Mouse (Mus musculus) hindbrain, embryonic 11.5 days (tissue): Measurements from ENCODE around the gene Tkfc. TPM values are rescaled to one million over a fixed set of nuclear protein-coding genes. Genes with fewer than 3 reads are reported as not detected.

Source experiments
- ATAC-seq: fragments of 200-750 bp; cut with Nextera tagmentation; 2 replicates; pipeline ENCODE4 v1.8.0; 2017; ENCODE audit warnings: mild to moderate bottlenecking, moderate TSS enrichment, moderate library complexity; ENCODE audit not compliant: low FRiP score
- DNase-seq: peaks from one replicate; pipeline ENCODE4 v3.0.0-alpha.2; 2015; ENCODE audit warnings: low spot score
- H3K27ac ChIP-seq: fragments of 300-500 bp; sonication (generic); 2 replicates; pipeline ENCODE4 v1.5.1; 2014; ENCODE audit warnings: mild to moderate bottlenecking, low read depth, low read length
- H3K27me3 ChIP-seq: fragments of 300-500 bp; sonication (generic); 2 replicates; pipeline ENCODE4 v1.6.1; 2014; ENCODE audit warnings: mild to moderate bottlenecking, low read length, moderate library complexity, mixed read lengths; ENCODE audit not compliant: control insufficient read depth, insufficient read depth
- H3K36me3 ChIP-seq: fragments of 300-500 bp; sonication (generic); 2 replicates; pipeline ENCODE4 v1.6.1; 2014; ENCODE audit warnings: mild to moderate bottlenecking, low read length, moderate library complexity, mixed read lengths; ENCODE audit not compliant: control insufficient read depth, insufficient read depth
- H3K4me1 ChIP-seq: fragments of 300-500 bp; sonication (generic); replicated peaks from 2 replicates; pipeline ENCODE4 v1.6.1; 2014; ENCODE audit warnings: low read length, mixed read lengths; ENCODE audit not compliant: control insufficient read depth, insufficient read depth
- H3K4me2 ChIP-seq: fragments of 300-500 bp; sonication (generic); replicated peaks from 2 replicates; pipeline ENCODE4 v1.6.1; 2014; ENCODE audit warnings: mild to moderate bottlenecking, low read depth, low read length
- H3K4me3 ChIP-seq: fragments of 300-500 bp; sonication (generic); 2 replicates; pipeline ENCODE4 v1.5.1; 2014; ENCODE audit warnings: low read depth, low read length
- H3K9ac ChIP-seq: fragments of 300-500 bp; sonication (generic); 2 replicates; pipeline ENCODE4 v1.6.1; 2014; ENCODE audit warnings: low read depth, low read length
- H3K9me3 ChIP-seq: fragments of 300-500 bp; sonication (generic); 2 replicates; pipeline ENCODE4 v1.6.1; 2016; ENCODE audit warnings: low read length; ENCODE audit not compliant: control insufficient read depth
- WGBS: fragments of 180-500 bp; shearing (Covaris S2); extraction: QIAGEN DNeasy Blood & Tissue Kit; methylation state at CpG from one replicate; pipeline ENCODE4 v1.1.7; 2014; 5-methylcytosine and 5-hydroxymethylcytosine counted together
- polyA plus RNA-seq: library from polyadenylated mRNA; unstranded; fragments of >200 nt; fragmentation: Nextera tagmentation; extraction: Ambion mirVana; gene quantifications from 2 replicates; pipeline ENCODE4 v1.2.1, GENCODE M21; 2014

Gene Tkfc
- polyA plus RNA-seq, 1 experiment from 2014 or later: 20.3 TPM

GRCm38 (mm10) chr19:10580102-10580501, 25.4 kb downstream of the Tkfc start:
- DNase-seq (no peak), ATAC-seq (no peak)
- Histone ChIP-seq H3K36me3 (no peaks in the 10 kb centered on the region), H3K27me3 (no peaks in the 10 kb centered on the region), H3K4me1 (0 out of 2 replicates have a peak, but pooled peaks cover 4% of the 10 kb centered on the region), H3K4me2 (no peak overlapping the region), H3K27ac (no peak overlapping the region), H3K9ac (no peak overlapping the region), H3K4me3 (no peak overlapping the region), H3K9me3 (no peaks in the 10 kb centered on the region)
- WGBS: 81% methylated on average over 3 of the region's 3 CpGs

GRCm38 (mm10) chr19:10576690-10577561, 28.5 kb downstream of the Tkfc start, which contains the start of the genes Cyb561a3 and Tmem138:
Cyb561a3 (plus strand) TSS chr19:10577172.
Tmem138 (minus strand) TSS chr19:10577362.
- peak; percentile 96 for ATAC-seq
- 0 out of 2 replicates have a peak, but pooled peaks cover 4% of the 10 kb centered on the region for H3K4me1 ChIP-seq
- WGBS: under 1% methylated on average over 44 of the region's 44 CpGs
- peak; percentile 93 for DNase-seq
- no peaks in the 10 kb centered on the region for H3K9me3 ChIP-seq
- peak within 1 kb of the TSS; percentile 81 for H3K4me2 ChIP-seq
- H3K27ac ChIP-seq: peak within 1 kb of the TSS; percentile 85
- H3K9ac ChIP-seq: peak within 1 kb of the TSS; percentile 86
- peak within 1 kb of the TSS; percentile 60 for H3K4me3 ChIP-seq
- H3K27me3 ChIP-seq: no peaks in the 10 kb centered on the region
- no peaks in the 10 kb centered on the region for H3K36me3 ChIP-seq

- ATAC-seq (no peak), DNase-seq (no peak)
- no peak overlapping the region for H3K27ac ChIP-seq
- H3K4me1 ChIP-seq: no peaks in the 10 kb centered on the region
- WGBS: 96% methylated on average over 6 of the region's 6 CpGs
- H3K27me3 ChIP-seq: no peaks in the 10 kb centered on the region
- H3K9ac ChIP-seq: no peak overlapping the region
- H3K36me3 ChIP-seq: peaks cover 8% of the 10 kb centered on the region; the same call in 1 of the 2 replicates
- H3K9me3 ChIP-seq: no peaks in the 10 kb centered on the region
- H3K4me2 ChIP-seq: no peak overlapping the region
- no peak overlapping the region for H3K4me3 ChIP-seq
Measured at GRCm38 (mm10) chr19:10569627-10570026, 35.8 kb downstream of the Tkfc start.

- ATAC-seq (no peak), DNase-seq (no peak)
- Histone ChIP-seq H3K36me3 (no peaks in the 10 kb centered on the region), H3K4me2 (no peak overlapping the region), H3K9me3 (no peaks in the 10 kb centered on the region), H3K9ac (no peak overlapping the region), H3K27ac (no peak overlapping the region), H3K4me1 (no peaks in the 10 kb centered on the region), H3K27me3 (no peaks in the 10 kb centered on the region), H3K4me3 (no peak overlapping the region)
- 87% methylated on average over 4 of the region's 4 CpGs for WGBS
Measured at GRCm38 (mm10) chr19:10565217-10565616, 40.2 kb downstream of the Tkfc start.

- Histone ChIP-seq H3K4me3 (no peak overlapping the region), H3K9ac (no peak overlapping the region), H3K27me3 (no peaks in the 10 kb centered on the region), H3K27ac (no peak overlapping the region), H3K36me3 (no peaks in the 10 kb centered on the region), H3K9me3 (no peaks in the 10 kb centered on the region), H3K4me1 (no peaks in the 10 kb centered on the region), H3K4me2 (no peak overlapping the region)
- ATAC-seq (no peak), DNase-seq (no peak)
- WGBS: 73% methylated on average over 6 of the region's 6 CpGs
Measured at GRCm38 (mm10) chr19:10564278-10564677, 41.2 kb downstream of the Tkfc start.

- no peaks in the 10 kb centered on the region for H3K9me3 ChIP-seq
- H3K36me3 ChIP-seq: no peaks in the 10 kb centered on the region
- H3K9ac ChIP-seq: no peak overlapping the region
- ATAC-seq (no peak), DNase-seq (no peak)
- no peaks in the 10 kb centered on the region for H3K4me1 ChIP-seq
- no peak overlapping the region for H3K27ac ChIP-seq
- 63% methylated on average over 5 of the region's 5 CpGs for WGBS
- no peak overlapping the region for H3K4me3 ChIP-seq
- no peaks in the 10 kb centered on the region for H3K27me3 ChIP-seq
- no peak overlapping the region for H3K4me2 ChIP-seq
Measured at GRCm38 (mm10) chr19:10562351-10562750, 43.1 kb downstream of the Tkfc start.

- Histone ChIP-seq H3K4me3 (no peak overlapping the region), H3K9ac (no peak overlapping the region), H3K4me1 (no peaks in the 10 kb centered on the region), H3K36me3 (no peaks in the 10 kb centered on the region), H3K9me3 (no peaks in the 10 kb centered on the region), H3K27me3 (no peaks in the 10 kb centered on the region), H3K27ac (no peak overlapping the region), H3K4me2 (no peak overlapping the region)
- 70% methylated on average over 6 of the region's 6 CpGs for WGBS
- ATAC-seq (no peak), DNase-seq (no peak)
Measured at GRCm38 (mm10) chr19:10561558-10562314, 43.7 kb downstream of the Tkfc start.

GRCm38 (mm10) chr19:10560108-10560507, 45.3 kb downstream of the Tkfc start:
- no peaks in the 10 kb centered on the region for H3K9me3 ChIP-seq
- H3K27me3 ChIP-seq: no peaks in the 10 kb centered on the region
- H3K9ac ChIP-seq: no peak overlapping the region
- DNase-seq: no peak
- ATAC-seq: no peak
- H3K36me3 ChIP-seq: no peaks in the 10 kb centered on the region
- no peak overlapping the region for H3K27ac ChIP-seq
- no peak overlapping the region for H3K4me3 ChIP-seq
- 31% methylated on average over 5 of the region's 5 CpGs for WGBS
- H3K4me1 ChIP-seq: no peaks in the 10 kb centered on the region; the same call in 1 of the 2 replicates
- H3K4me2 ChIP-seq: no peak overlapping the region
